Mouse (Mus musculus) CH12.LX (cell line): ENCODE measurements around the gene Loxl3. TPM values are rescaled to one million over a fixed set of nuclear protein-coding genes. Genes with fewer than 3 reads are reported as not detected.

Experiments used
- DNase-seq: peaks from one replicate; pipeline ENCODE4 v3.0.0-alpha.2; 2013; ENCODE audit errors: extremely low read depth
- H3K27ac ChIP-seq: 2 replicates; pipeline ENCODE4 v1.5.1; 2012; ENCODE audit warnings: low read depth, mild to moderate bottlenecking, control low read depth, moderate library complexity; ENCODE audit not compliant: insufficient read depth
- H3K27me3 ChIP-seq: replicated peaks from 2 replicates; pipeline ENCODE3; 2012; ENCODE audit warnings: inconsistent platforms
- H3K36me3 ChIP-seq, 2 experiments: replicated peaks in 1 of 2; 2 replicates each; pipeline versions ENCODE3 to v1.6.1; 2012; ENCODE audit warnings: inconsistent platforms in 1 of 2, low read length in 1 of 2, mild to moderate bottlenecking in 1 of 2, mixed read lengths in 1 of 2, moderate library complexity in 1 of 2; ENCODE audit not compliant: control insufficient read depth in 1 of 2, insufficient read depth in 1 of 2
- H3K4me1 ChIP-seq, 2 experiments: 2 replicates each; pipeline ENCODE4 v1.6.1; 2012; ENCODE audit warnings: inconsistent platforms in 1 of 2, moderate library complexity in 1 of 2; ENCODE audit not compliant: insufficient read depth in 2 of 2, control insufficient read depth in 1 of 2
- H3K4me2 ChIP-seq: 2 replicates; pipeline ENCODE4 v1.6.1; 2012; ENCODE audit warnings: low read depth, mild to moderate bottlenecking, control low read depth; ENCODE audit not compliant: poor library complexity, insufficient read depth, severe bottlenecking
- H3K4me3 ChIP-seq, 3 experiments: fragments of 150-350 bp in 1 of 3; sonication (generic) in 1 of 3; replicated peaks in 1 of 3; 2 replicates each; pipeline versions ENCODE3 to v1.5.1; 2011 to 2012; ENCODE audit warnings: low read depth in 2 of 3, low read length in 2 of 3, mild to moderate bottlenecking in 2 of 3, moderate library complexity in 2 of 3, control low read depth in 1 of 3, improper control_type of control experiment in 1 of 3, inconsistent platforms in 1 of 3, mixed read lengths in 1 of 3; ENCODE audit not compliant: poor library complexity in 1 of 3
- H3K79me2 ChIP-seq: replicated peaks from 2 replicates; pipeline ENCODE4 v1.6.1; 2012; ENCODE audit warnings: mild to moderate bottlenecking, moderate library complexity; ENCODE audit not compliant: control insufficient read depth, poor library complexity, insufficient read depth, severe bottlenecking; ENCODE audit errors: extremely low read depth
- H3K9ac ChIP-seq: 2 replicates; pipeline ENCODE4 v1.6.1; 2012; ENCODE audit warnings: low read depth, mild to moderate bottlenecking, control low read depth, moderate library complexity; ENCODE audit not compliant: insufficient read depth
- H3K9me3 ChIP-seq: replicated peaks from 2 replicates; pipeline ENCODE3; 2012; ENCODE audit warnings: low read length, inconsistent platforms, mixed read lengths
- BHLHE40 ChIP-seq: IDR thresholded peaks from 2 replicates; pipeline ENCODE4 v1.6.1; 2011; ENCODE audit warnings: mild to moderate bottlenecking, low read depth, low read length, improper control_type of control experiment
- CHD1 ChIP-seq: IDR thresholded peaks from 2 replicates; pipeline ENCODE4 v1.6.1; 2012; ENCODE audit warnings: low read depth, low read length, improper control_type of control experiment, inconsistent platforms
- CTCF ChIP-seq, 2 experiments: IDR thresholded peaks in 1 of 2; conservative IDR thresholded peaks in 1 of 2; 2 replicates each; pipeline ENCODE4 v1.5.1; 2011 to 2012; ENCODE audit warnings: low read depth in 2 of 2, low read length in 2 of 2, improper control_type of control experiment in 1 of 2, inconsistent platforms in 1 of 2, mild to moderate bottlenecking in 1 of 2, moderate library complexity in 1 of 2
- ELF1 ChIP-seq: IDR thresholded peaks from 2 replicates; pipeline ENCODE4 v1.6.1; 2014; ENCODE audit warnings: low read depth, mild to moderate bottlenecking, inconsistent platforms, low read length, improper control_type of control experiment
- EP300 ChIP-seq: IDR thresholded peaks from 2 replicates; pipeline ENCODE4 v1.6.1; 2011; ENCODE audit warnings: low read length, improper control_type of control experiment
- ETS1 ChIP-seq: conservative IDR thresholded peaks from 2 replicates; pipeline ENCODE4 v1.6.1; 2012; ENCODE audit warnings: low read depth, mild to moderate bottlenecking, inconsistent platforms, low read length, improper control_type of control experiment, moderate library complexity
- GABPA ChIP-seq: IDR thresholded peaks from 2 replicates; pipeline ENCODE4 v1.6.1; 2012; ENCODE audit warnings: low read depth, low read length, improper control_type of control experiment, inconsistent platforms; ENCODE audit not compliant: insufficient replicate concordance
- HCFC1 ChIP-seq: IDR thresholded peaks from 2 replicates; pipeline ENCODE4 v1.6.1; 2012; ENCODE audit warnings: low read depth, mild to moderate bottlenecking, inconsistent platforms, low read length, improper control_type of control experiment
- KAT2A ChIP-seq: IDR thresholded peaks from 2 replicates; pipeline ENCODE4 v1.6.1; 2012; ENCODE audit warnings: low read length, improper control_type of control experiment, inconsistent platforms; ENCODE audit not compliant: insufficient replicate concordance
- MAFK ChIP-seq: IDR thresholded peaks from 2 replicates; pipeline ENCODE4 v1.6.1; 2011; ENCODE audit warnings: low read length, improper control_type of control experiment; ENCODE audit not compliant: insufficient replicate concordance
- MAX ChIP-seq: IDR thresholded peaks from 2 replicates; pipeline ENCODE4 v1.6.1; 2011; ENCODE audit warnings: low read length, improper control_type of control experiment
- MEF2A ChIP-seq: IDR thresholded peaks from 2 replicates; pipeline ENCODE4 v1.6.1; 2014; ENCODE audit warnings: low read depth, mild to moderate bottlenecking, inconsistent platforms, low read length, improper control_type of control experiment, borderline replicate concordance
- MXI1 ChIP-seq: IDR thresholded peaks from 2 replicates; pipeline ENCODE4 v1.6.1; 2011; ENCODE audit warnings: mild to moderate bottlenecking, low read depth, low read length, improper control_type of control experiment
- MYC ChIP-seq: IDR thresholded peaks from 2 replicates; pipeline ENCODE4 v1.6.1; 2011; ENCODE audit warnings: low read depth, mild to moderate bottlenecking, improper control_type of control experiment, low read length
- NELFE ChIP-seq: IDR thresholded peaks from 2 replicates; pipeline ENCODE4 v1.6.1; 2011; ENCODE audit warnings: low read depth, low read length, improper control_type of control experiment
- NRF1 ChIP-seq: IDR thresholded peaks from 2 replicates; pipeline ENCODE4 v1.6.1; 2014; ENCODE audit warnings: low read depth, mild to moderate bottlenecking, inconsistent platforms, low read length, improper control_type of control experiment, moderate library complexity
- RAD21 ChIP-seq: IDR thresholded peaks from 2 replicates; pipeline ENCODE4 v1.6.1; 2011; ENCODE audit warnings: low read depth, mild to moderate bottlenecking, low read length, improper control_type of control experiment, moderate library complexity
- RCOR1 ChIP-seq: conservative IDR thresholded peaks from 2 replicates; pipeline ENCODE4 v1.6.1; 2012; ENCODE audit warnings: low read depth, mild to moderate bottlenecking, inconsistent platforms, low read length, improper control_type of control experiment
- SMC3 ChIP-seq: IDR thresholded peaks from 2 replicates; pipeline ENCODE4 v1.6.1; 2011; ENCODE audit warnings: low read depth, low read length, improper control_type of control experiment
- TCF12 ChIP-seq: IDR thresholded peaks from 2 replicates; pipeline ENCODE4 v1.6.1; 2014; ENCODE audit warnings: low read depth, mild to moderate bottlenecking, inconsistent platforms, low read length, improper control_type of control experiment
- UBTF ChIP-seq: IDR thresholded peaks from 2 replicates; pipeline ENCODE4 v1.6.1; 2012; ENCODE audit warnings: low read depth, mild to moderate bottlenecking, inconsistent platforms, low read length, improper control_type of control experiment, moderate library complexity
- USF1 ChIP-seq: IDR thresholded peaks from 2 replicates; pipeline ENCODE4 v1.6.1; 2014; ENCODE audit warnings: low read depth, mild to moderate bottlenecking, inconsistent platforms, low read length, improper control_type of control experiment
- USF2 ChIP-seq: conservative IDR thresholded peaks from 2 replicates; pipeline ENCODE4 v1.6.1; 2011; ENCODE audit warnings: low read depth, low read length, improper control_type of control experiment
- ZNF384 ChIP-seq: IDR thresholded peaks from 2 replicates; pipeline ENCODE4 v1.6.1; 2012; ENCODE audit warnings: low read depth, low read length, improper control_type of control experiment, inconsistent platforms
- dilution Hi-C: fragments of 300-500 bp; cut with MboI; formaldehyde crosslinking; loops from 2 replicates; pipeline ENCODE4 v1.14.3; 2020; ENCODE audit warnings: low sequenced_read_pairs; ENCODE audit not compliant: extremely low pct_unique_long_range_greater_than_20kb, extremely low pct_ligation_motif_present
- in situ Hi-C: fragments of 300-500 bp; cut with MboI; formaldehyde crosslinking; loops from 3 replicates; pipeline ENCODE4 v1.14.3; 2019; ENCODE audit warnings: low sequenced_read_pairs, low pct_ligation_motif_present, low pct_unique_long_range_greater_than_20kb, mixed read lengths
- polyA plus RNA-seq: library from polyadenylated mRNA; unstranded; fragments of >175 nt; gene quantifications from 2 replicates; pipeline ENCODE4 v1.2.1, GENCODE M21; 2012; ENCODE audit warnings: low read depth; ENCODE audit not compliant: insufficient read length
- total RNA-seq, 2 experiments: library from RNA; depleted of rRNA; stranded (reverse); fragments of 300-350 nt in 1 of 2; fragments of >200 nt in 1 of 2; gene quantifications; 2 replicates each; pipeline ENCODE4 v1.2.3; 2012 to 2014

Loxl3 gene
- total and polyA plus RNA-seq, 3 experiments = 0.05 to 0.93 (median 0.74) TPM

DNA sequence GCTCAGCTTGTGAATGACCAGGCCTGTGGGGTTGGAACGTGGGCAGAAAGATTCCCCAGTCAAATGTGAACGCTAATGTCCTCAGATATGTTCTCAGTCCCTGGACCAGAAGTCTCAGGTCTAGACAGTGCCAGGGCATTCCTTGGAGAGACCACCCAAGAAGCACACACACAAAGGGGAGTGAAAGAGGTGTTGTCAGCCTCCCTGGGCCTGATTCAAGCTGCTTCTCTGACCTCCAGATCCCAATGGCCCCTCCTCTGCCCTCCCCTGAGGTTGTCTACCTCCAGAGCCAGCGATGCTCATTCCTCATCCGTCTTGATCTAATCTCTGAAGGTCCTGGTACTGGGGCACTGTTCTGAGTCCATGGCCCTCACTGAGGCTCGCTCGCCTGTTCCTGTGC lies 9.6 kb downstream of the Loxl3 start:
- Histone ChIP-seq H3K27me3 (no peaks in the 10 kb centered on the region), H3K27ac (no peak overlapping the region), H3K36me3 (no peaks in the 10 kb centered on the region)
- dilution Hi-C loops = no loop called here
- no peak for TF ChIP-seq USF2
- TF ChIP-seq CTCF (conservative IDR thresholded peaks at IDR 0.05 in 1 of 2, IDR thresholded peaks at IDR 0.05 in 1 of 2; ENCODE audit: low read depth in 2 of 2, low read length in 2 of 2) = no peak
- no peak for TF ChIP-seq KAT2A
- TF ChIP-seq ELF1 = no peak
- no peak for TF ChIP-seq CHD1
- TF ChIP-seq USF1 = no peak
- TF ChIP-seq, all 38 proteins: peak for 0
- peaks cover 12 to 50% of the 10 kb centered on the region in 2 experiments for H3K4me1 ChIP-seq
- no peak overlapping the region for H3K9ac ChIP-seq
- H3K79me2 ChIP-seq = no peaks in the 10 kb centered on the region
- DNase-seq = no peak
- H3K4me2 ChIP-seq = no peak overlapping the region
- peaks cover 3% of the 10 kb centered on the region for H3K9me3 ChIP-seq
- H3K4me3 ChIP-seq = no peak overlapping the region
- in situ Hi-C loops = loop anchor here (5.0 kb wide), 1 partner anchor 36 kb away; no protein-coding TSS in a partner anchor

DNA sequence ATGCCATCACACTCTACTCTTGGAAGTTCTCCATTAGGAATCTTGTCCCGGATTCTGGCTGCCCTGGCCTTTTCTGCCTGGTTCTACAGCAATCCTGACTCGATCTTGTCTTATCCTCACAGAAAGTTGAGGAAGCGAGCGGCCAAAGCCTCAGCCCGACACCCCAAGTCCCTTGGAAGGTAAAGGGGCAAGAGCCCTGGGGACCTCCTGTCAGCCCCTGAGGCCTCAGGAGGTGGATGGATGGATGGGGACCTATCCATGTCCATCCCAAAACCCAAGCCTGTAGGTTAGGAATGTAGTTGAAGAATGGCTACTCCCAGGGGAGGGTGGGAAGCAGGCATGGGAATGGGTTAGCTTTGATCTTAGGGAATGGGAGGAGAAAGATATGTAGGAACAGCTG lies 10.0 kb downstream of the Loxl3 start:
- peaks cover 12 to 51% of the 10 kb centered on the region in 2 experiments for H3K4me1 ChIP-seq
- in situ Hi-C loops (loop anchor here (5.0 kb wide), 1 partner anchor 37 kb away; no protein-coding TSS in a partner anchor), dilution Hi-C loops (no loop called here)
- no peak overlapping the region for H3K4me2 ChIP-seq
- DNase-seq = no peak
- no peaks in the 10 kb centered on the region for H3K27me3 ChIP-seq
- no peak overlapping the region for H3K9ac ChIP-seq
- no peak overlapping the region for H3K4me3 ChIP-seq
- no peaks in the 10 kb centered on the region for H3K79me2 ChIP-seq
- no peaks in the 10 kb centered on the region for H3K36me3 ChIP-seq
- H3K27ac ChIP-seq = no peak overlapping the region
- H3K9me3 ChIP-seq = peaks cover 3% of the 10 kb centered on the region
- TF ChIP-seq RAD21 = no peak

DNA sequence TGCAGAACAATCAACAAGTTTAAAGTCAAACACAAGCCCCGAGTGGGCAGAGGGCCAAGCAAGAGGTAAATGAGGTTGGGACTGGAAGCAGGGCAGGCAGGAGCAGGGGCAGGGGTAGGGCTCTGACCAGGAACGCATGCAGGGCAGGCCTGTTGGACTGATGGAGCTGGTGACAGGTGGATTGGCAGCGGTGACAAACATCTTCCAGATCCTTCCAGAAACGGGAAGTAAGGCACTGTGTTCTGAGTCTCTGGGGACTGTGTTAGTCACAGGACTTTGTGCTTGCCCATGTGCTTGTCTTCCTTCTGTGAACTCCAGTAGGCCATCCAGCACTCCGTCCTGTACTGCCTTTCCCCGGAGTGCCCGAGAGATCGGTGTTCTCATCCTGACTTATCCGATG lies 10.8 kb downstream of the Loxl3 start:
- Histone ChIP-seq H3K4me2 (no peak overlapping the region), H3K4me3 (no peak overlapping the region), H3K27me3 (no peaks in the 10 kb centered on the region), H3K9me3 (peaks cover 3% of the 10 kb centered on the region), H3K27ac (no peak overlapping the region), H3K4me1 (peaks cover 12 to 49% of the 10 kb centered on the region in 2 experiments), H3K36me3 (peaks cover 0 to 3% of the 10 kb centered on the region in 2 experiments), H3K79me2 (no peaks in the 10 kb centered on the region), H3K9ac (no peak overlapping the region)
- dilution Hi-C loops (no loop called here), in situ Hi-C loops (loop anchor here (5.0 kb wide), 1 partner anchor 37 kb away; no protein-coding TSS in a partner anchor)
- DNase-seq = peak; percentile 91
- TF ChIP-seq CTCF (conservative IDR thresholded peaks at IDR 0.05 in 1 of 2, IDR thresholded peaks at IDR 0.05 in 1 of 2; ENCODE audit: low read depth in 2 of 2, low read length in 2 of 2) = no peak
- no peak for TF ChIP-seq RAD21
- TF ChIP-seq UBTF = no peak
- 0 out of 2 replicates have a peak, but pooled peaks have one; percentile 20 for TF ChIP-seq ELF1
- TF ChIP-seq NRF1 = no peak
- peak; percentile 81 for TF ChIP-seq BHLHE40
- no peak for TF ChIP-seq MEF2A
- TF ChIP-seq MYC = peak; percentile 90
- no peak for TF ChIP-seq ZNF384
- TF ChIP-seq KAT2A = no peak
- peak; percentile 67 for TF ChIP-seq ETS1
- no peak; the same call in 1 of the 2 replicates for TF ChIP-seq RCOR1
- TF ChIP-seq HCFC1 = no peak
- TF ChIP-seq TCF12 = 0 out of 2 replicates have a peak, but pooled peaks have one; percentile 44
- no peak for TF ChIP-seq GABPA
- no peak; the same call in 1 of the 2 replicates for TF ChIP-seq MXI1
- no peak for TF ChIP-seq MAFK
- TF ChIP-seq NELFE = 0 out of 2 replicates have a peak, but pooled peaks have one; percentile 17
- no peak for TF ChIP-seq SMC3
- TF ChIP-seq EP300 = peak; percentile 82
- TF ChIP-seq MAX = peak; percentile 87
- no peak for TF ChIP-seq USF1
- TF ChIP-seq USF2 = no peak
